17 mouse cellular contexts compared by ENCODE assay signal in genomic region chr6:55045326-55045725, GRCm38 (mm10).
"Had no signal": no experiment of that assay in that cellular context is flagged by ENCODE, and none has a peak within 500 bp of the region (broad histone marks: within the 10 kb centered on the region; RNA-seq: fewer than 3 reads in every experiment).

No protein-coding gene starts in this region.

- H3K27ac ChIP-seq: lung, embryonic 15.5 days; macrophage; neural tube, embryonic 13.5 days; neural tube, embryonic 15.5 days; stomach, embryonic 15.5 days; stomach, postnatal 0 days had no signal

- H3K4me2 ChIP-seq: lung, embryonic 15.5 days; midbrain, embryonic 11.5 days; neural tube, embryonic 13.5 days; neural tube, embryonic 15.5 days; stomach, embryonic 15.5 days had no signal

- H3K9me3 ChIP-seq: lung, embryonic 15.5 days; megakaryocyte, embryonic 14.5 days; neural tube, embryonic 13.5 days; neural tube, embryonic 15.5 days; stomach, embryonic 15.5 days had no signal

- H3K4me1 ChIP-seq: stomach, embryonic 15.5 days had no signal

- H3K4me3 ChIP-seq: lung, embryonic 15.5 days; megakaryocyte, embryonic 14.5 days; myocyte; neural tube, embryonic 13.5 days; neural tube, embryonic 15.5 days; stomach, embryonic 15.5 days had no signal

- H3K27me3 ChIP-seq: lung, embryonic 15.5 days; megakaryocyte, embryonic 14.5 days; neural tube, embryonic 13.5 days; neural tube, embryonic 15.5 days; stomach, embryonic 15.5 days had no signal

- H3K9ac ChIP-seq: lung, embryonic 15.5 days; neural tube, embryonic 15.5 days; stomach, embryonic 15.5 days had no signal

- DNase-seq: lung, adult 18-20 months; lung, postnatal 14 days; lung, postnatal 36 days; midbrain, embryonic 14.5 days; right cerebral cortex, postnatal 14 days; thymus, adult 2 months; thymus, postnatal 25 days; thymus, postnatal 4 days had no signal
